Mouse (Mus musculus) ES-Bruce4 (cell line): Measurements from ENCODE around the gene Gm7544.

Experiments used
- CTCF ChIP-seq: IDR thresholded peaks from one replicate; pipeline ENCODE4 v1.8.1; 2011; ENCODE audit warnings: low read depth, low read length
- EP300 ChIP-seq: IDR thresholded peaks from 2 replicates; pipeline ENCODE4 v1.6.1; 2011; ENCODE audit warnings: low read depth, low read length; ENCODE audit not compliant: insufficient read depth
- POLR2A ChIP-seq: IDR thresholded peaks from one replicate; pipeline ENCODE4 v1.8.1; 2011; ENCODE audit warnings: low read length; ENCODE audit not compliant: insufficient read depth

DNA sequence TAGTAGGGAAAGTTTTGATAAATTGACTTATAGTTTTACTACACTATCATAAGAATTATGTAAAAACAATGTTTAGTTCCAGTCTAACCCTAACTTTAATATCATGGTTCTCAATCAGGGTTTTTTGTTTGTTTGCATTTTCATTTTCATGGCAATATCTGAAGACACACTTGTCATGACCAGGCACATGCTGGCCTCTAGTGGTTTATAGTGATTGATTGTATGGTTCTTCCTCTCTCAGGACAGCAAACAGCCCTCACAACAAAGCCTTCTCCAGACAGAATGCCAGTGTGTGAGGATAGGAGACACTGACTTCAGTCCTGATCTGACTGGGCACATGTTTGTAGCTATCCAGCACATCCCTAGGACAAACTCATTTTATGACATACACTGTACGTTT lies 17.4 kb upstream of the Gm7544 start:
- no peak for TF ChIP-seq CTCF
- TF ChIP-seq POLR2A, result no peak
- no peak for TF ChIP-seq EP300
